Mouse (Mus musculus) right cerebral cortex, adult 18-20 months (tissue): ENCODE measurements around the gene Ube4a.
"Not testable (repeated sequence)": the region's sequence is repeated elsewhere in the genome, so short reads cannot be mapped to it uniquely, and the experiment has no call there.

Source experiments
- DNase-seq: peaks from one replicate; pipeline ENCODE4 v3.0.0; 2022; ENCODE audit warnings: mixed read lengths

Gene Ube4a

GRCm38 (mm10) chr9:44981104-44981503 lies 15.7 kb upstream of the Ube4a start:
- DNase-seq: no peak

- no peak for DNase-seq
Measured at GRCm38 (mm10) chr9:44980242-44980641, 14.8 kb upstream of the Ube4a start, which contains the start of gene Cd3g. Gene Cd3g, minus strand, starts transcription at chr9:44980431.

GRCm38 (mm10) chr9:44979806-44980205 lies 14.4 kb upstream of the Ube4a start:
- DNase-seq: no peak

DNA sequence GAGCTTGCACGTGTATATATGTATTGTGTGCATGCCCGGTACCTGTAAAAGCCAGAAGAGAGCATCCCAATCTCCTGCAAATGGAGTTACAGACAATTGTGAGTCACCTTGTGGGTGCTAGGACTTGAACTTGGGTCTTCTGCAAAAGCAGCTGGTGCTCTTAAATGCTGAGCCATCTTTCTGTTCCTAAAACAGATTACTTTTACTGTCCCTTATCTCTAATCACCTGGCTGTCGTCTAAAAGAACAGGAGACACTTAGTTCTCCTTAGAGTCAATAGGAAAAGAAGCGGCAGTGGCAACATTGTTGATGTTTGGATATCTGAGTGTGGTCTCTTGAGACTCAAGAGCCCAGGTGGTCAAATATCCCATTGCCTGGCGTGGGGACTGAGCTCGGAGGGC lies 12.4 kb upstream of the Ube4a start:
- no peak for DNase-seq

- no peak for DNase-seq
Measured at GRCm38 (mm10) chr9:44969450-44969849, 4.0 kb upstream of the Ube4a start.

GRCm38 (mm10) chr9:44967763-44968162 lies 2.4 kb upstream of the Ube4a start:
- not testable (repeated sequence) for DNase-seq

- peak; percentile 70 for DNase-seq
Measured at GRCm38 (mm10) chr9:44966815-44967242, 1.4 kb upstream of the Ube4a start.

DNA sequence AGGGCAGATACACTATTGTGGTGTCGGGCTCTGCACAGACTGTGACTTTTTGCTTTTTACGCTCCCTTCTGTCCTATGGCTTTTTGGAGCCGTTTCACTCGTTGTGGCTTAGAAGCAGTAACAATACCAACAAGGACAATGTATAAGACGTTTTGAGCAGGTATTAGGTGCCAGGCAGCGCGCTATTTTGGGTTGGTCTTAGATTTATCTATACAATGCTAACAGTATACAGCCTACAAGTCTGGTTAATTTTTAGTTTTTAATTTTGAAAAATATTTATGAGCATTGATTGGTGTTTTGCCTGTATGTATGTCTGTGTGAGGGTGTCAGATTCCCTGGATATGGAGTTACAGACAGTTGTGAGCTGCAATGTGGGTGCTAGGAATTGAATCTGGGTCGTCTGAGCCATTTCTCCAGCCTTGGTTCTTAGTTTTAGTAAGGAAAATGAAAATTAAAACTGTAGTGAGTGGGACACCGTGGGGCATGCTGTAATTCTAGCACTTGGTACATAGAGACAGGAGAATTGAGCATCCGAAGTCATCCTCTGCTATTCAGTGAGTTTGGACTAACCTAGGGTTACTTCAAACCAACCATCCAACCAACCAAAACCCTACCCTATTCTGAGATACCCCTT lies 550 bp upstream of the Ube4a start:
- no peak for DNase-seq

GRCm38 (mm10) chr9:44954432-44954831 lies 11.0 kb downstream of the Ube4a start:
- no peak for DNase-seq

GRCm38 (mm10) chr9:44947836-44948235 lies 17.6 kb downstream of the Ube4a start:
- no peak for DNase-seq

- no peak for DNase-seq
Measured at GRCm38 (mm10) chr9:44946185-44946695, 19.2 kb downstream of the Ube4a start.

- no peak for DNase-seq
Measured at GRCm38 (mm10) chr9:44942421-44942820, 23.0 kb downstream of the Ube4a start.

DNA sequence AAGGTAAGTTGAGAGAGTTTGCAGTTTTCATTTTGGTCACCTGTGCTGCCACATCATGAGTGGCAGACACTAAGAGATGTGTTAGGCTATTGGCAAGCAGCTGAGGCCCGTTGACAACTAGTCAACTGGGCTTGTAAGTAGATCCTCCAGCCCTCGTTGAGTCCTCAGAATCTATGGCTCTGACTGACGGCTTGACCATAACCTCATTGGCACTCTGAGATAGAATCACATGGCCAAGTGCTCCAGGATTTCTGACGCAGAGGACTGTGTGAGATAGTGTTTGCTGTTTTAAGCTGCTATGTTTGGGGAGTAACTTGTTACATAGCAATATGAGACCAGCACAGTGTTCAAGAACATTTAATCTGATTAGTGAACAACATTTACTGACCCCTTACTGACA lies 23.6 kb downstream of the Ube4a start:
- DNase-seq: no peak

- no peak for DNase-seq
Measured at GRCm38 (mm10) chr9:44921543-44921942, 43.9 kb downstream of the Ube4a start.

- peak; percentile 74 for DNase-seq
Measured at GRCm38 (mm10) chr9:44921123-44921468, 44.3 kb downstream of the Ube4a start.

- DNase-seq: peak; percentile 86
Measured at GRCm38 (mm10) chr9:44920374-44921122, 44.9 kb downstream of the Ube4a start, which contains the start of gene Atp5l. Gene Atp5l, minus strand, starts transcription at chr9:44920742.

DNA sequence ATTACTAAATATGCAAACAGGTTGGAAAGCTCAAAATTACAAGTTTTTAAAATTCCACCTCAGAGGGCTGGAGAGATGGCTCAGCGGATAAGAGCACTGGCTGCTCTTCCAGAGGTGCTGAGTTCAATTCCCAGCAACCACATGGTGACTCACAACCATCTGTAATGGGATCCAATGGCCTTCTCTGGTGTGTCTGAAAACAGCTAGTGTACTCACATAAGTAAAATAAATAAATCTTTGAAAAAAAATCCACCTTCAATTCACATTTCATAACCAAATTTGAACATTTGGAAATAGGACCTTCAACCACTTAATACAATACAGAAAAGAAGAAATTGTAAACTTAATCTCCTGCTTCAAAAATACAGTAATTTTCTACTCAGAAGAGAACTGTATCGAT lies 45.8 kb downstream of the Ube4a start:
- DNase-seq: no peak

DNA sequence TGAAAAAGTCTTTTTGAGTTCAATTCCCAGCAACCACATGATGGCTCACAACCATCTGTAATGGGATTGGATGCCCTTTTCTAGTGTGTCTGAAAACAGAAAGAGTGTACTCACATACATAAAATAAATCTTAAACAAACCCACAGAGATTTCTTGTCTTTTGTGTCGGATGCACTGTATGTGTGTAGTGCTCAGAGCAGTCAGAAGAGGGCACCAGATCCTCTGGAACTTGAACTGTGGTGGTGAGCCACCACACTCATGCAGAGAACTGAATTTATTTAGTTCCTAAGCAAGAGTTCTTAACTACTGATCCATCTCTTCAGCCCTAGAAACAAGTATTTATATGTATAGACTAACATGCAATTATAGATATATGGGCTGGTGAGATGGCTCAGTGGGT lies 49.2 kb downstream of the Ube4a start:
- peak; percentile 19 for DNase-seq

GRCm38 (mm10) chr9:44914706-44915105 lies 50.7 kb downstream of the Ube4a start:
- no peak for DNase-seq

DNA sequence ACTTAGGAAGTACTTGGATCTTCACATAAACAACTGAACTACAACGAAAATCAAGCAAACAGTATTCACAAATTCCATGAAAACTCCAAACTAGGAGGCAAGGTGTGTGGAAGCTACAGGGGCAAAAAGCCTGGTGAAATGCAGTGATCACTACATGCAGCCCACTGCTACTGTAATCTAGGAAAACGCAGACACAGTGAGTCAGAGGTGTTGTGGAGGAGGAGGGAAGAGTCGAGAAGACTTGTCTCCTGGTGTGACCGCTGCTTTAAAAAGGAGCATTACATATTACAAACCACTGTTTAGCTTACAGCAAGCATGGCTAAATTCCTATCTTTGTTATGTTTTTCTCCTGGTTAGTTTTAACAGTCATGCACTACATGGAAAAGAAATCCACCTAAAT lies 54.0 kb downstream of the Ube4a start:
- peak; percentile 35 for DNase-seq

DNA sequence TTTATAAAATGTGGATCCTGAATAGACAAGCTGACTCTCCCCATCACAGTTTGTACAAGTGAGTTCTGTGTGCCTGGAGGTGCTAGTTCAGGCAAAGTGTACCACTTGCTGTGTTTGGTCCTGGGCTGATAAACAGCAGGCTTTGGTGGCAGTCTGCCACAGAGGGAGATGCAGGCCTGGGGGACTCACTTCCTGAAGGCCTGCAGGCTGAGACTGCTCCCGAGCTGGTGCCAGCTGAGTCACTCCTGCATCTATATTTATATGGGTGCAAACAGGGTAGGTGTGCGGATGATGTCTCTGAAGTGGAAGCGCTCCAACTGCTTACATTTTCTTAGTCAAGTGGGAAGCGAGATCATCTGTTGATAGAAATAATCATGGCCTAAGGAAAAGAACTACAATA lies 59.8 kb downstream of the Ube4a start:
- DNase-seq: peak; percentile 90

DNA sequence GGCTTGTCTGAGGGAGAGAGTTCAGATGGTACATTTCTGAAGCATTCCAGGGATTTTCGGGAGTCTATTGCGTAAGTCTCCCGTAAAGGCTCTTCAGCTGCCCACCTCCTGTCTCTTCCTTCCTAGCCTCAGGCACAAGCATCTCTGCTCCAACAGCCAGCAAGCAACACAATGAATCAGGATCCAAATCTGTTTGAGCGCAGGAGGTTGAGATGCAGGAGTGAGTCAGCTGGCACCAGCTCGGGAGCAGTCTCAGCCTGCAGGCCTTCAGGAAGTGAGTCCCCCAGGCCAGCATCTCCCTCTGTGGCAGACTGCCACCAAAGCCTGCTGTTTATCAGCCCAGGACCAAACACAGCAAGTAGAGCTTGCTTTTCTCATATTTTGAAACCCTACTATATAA lies 60.4 kb downstream of the Ube4a start:
- DNase-seq: peak; percentile 93

- DNase-seq: no peak
Measured at GRCm38 (mm10) chr9:44903856-44904255, 61.5 kb downstream of the Ube4a start.

GRCm38 (mm10) chr9:44900402-44900801 lies 65.0 kb downstream of the Ube4a start:
- DNase-seq: no peak
